Mouse (Mus musculus): ENCODE results near the gene Tbc1d13. TPM values are rescaled to one million over a fixed set of nuclear protein-coding genes. Genes with fewer than 3 reads are reported as not detected.

Tbc1d13 gene
- polyA plus RNA-seq, 1 experiment from 2014 or later, result 23.6 TPM

DNA sequence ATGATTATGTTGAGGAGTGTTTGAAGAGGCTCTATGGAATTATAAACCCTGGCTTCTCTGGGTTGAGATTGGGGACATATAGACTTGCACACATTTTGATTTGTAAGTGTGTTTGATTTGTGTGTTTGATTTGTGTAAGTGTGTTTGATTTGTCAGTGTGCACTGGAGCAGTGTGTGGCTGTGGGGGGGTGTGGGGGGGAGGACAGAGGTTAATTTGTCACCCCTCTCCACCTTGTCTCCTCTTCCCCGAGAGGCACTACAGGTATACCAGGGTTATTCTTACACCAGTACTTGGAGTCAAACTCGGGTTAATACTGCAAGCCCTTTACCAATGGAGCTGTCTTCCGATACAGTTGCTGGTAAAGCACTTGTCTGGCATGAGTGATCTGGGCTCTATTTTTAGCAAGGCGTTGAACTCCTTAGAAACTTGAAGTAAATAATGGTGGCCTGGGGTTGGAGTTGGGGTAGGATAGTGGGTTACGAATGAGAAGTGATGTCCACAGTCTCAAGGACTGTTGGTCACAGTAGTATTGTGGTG lies 66.9 kb downstream of the Tbc1d13 start:
- 83% methylated on average over 5 of the region's 5 CpGs for WGBS
- peaks cover 5% of the 10 kb centered on the region; the same call in 1 of the 2 replicates for H3K4me1 ChIP-seq (ENCODE audit: control insufficient read depth, insufficient read depth, low read length)
- ATAC-seq (ENCODE audit: low read depth), result no peak
- H3K27me3 ChIP-seq (ENCODE audit: control insufficient read depth, insufficient read depth, low read length), result no peaks in the 10 kb centered on the region
- H3K9me3 ChIP-seq (ENCODE audit: control insufficient read depth, low read length), result no peaks in the 10 kb centered on the region
- no peak overlapping the region for H3K4me2 ChIP-seq (ENCODE audit: low read depth, low read length)
- no peak overlapping the region for H3K4me3 ChIP-seq (ENCODE audit: low read depth, low read length)
- no peak overlapping the region for H3K9ac ChIP-seq (replicated peaks; ENCODE audit: low read depth, low read length)
- no peak overlapping the region for H3K27ac ChIP-seq (ENCODE audit: low read depth, low read length)
- no peaks in the 10 kb centered on the region for H3K36me3 ChIP-seq (ENCODE audit: control insufficient read depth, insufficient read depth, low read length)

Other genes with a start within 250 kb of the Tbc1d13 start
- gene Odf2, start 244.5 kb upstream of the Tbc1d13 start, polyA plus RNA-seq (2014; fragmentation: Nextera tagmentation; extraction: Ambion mirVana), result 68.2 and 68.6 TPM in 2 replicates
- gene Gle1, start 198.3 kb upstream of the Tbc1d13 start, polyA plus RNA-seq (2014; fragmentation: Nextera tagmentation; extraction: Ambion mirVana), result 66.2 and 67.4 TPM in 2 replicates
- gene Sptan1, start 168.2 kb upstream of the Tbc1d13 start, polyA plus RNA-seq (2014; fragmentation: Nextera tagmentation; extraction: Ambion mirVana), result 381 and 422 TPM in 2 replicates
- 57.4 and 74.1 TPM in 2 replicates for gene Wdr34, start 84.9 kb upstream of the Tbc1d13 start, polyA plus RNA-seq (2014; fragmentation: Nextera tagmentation; extraction: Ambion mirVana)
- 315 and 363 TPM in 2 replicates for gene Set, start 76.4 kb upstream of the Tbc1d13 start, polyA plus RNA-seq (2014; fragmentation: Nextera tagmentation; extraction: Ambion mirVana)
- 0.70 and 1.5 TPM in 2 replicates for gene Pkn3, start 56.1 kb upstream of the Tbc1d13 start, polyA plus RNA-seq (2014; fragmentation: Nextera tagmentation; extraction: Ambion mirVana)
- gene Zdhhc12, start 40.1 kb upstream of the Tbc1d13 start, polyA plus RNA-seq (2014; fragmentation: Nextera tagmentation; extraction: Ambion mirVana), result 24.6 and 28.8 TPM in 2 replicates
- 16.0 and 20.9 TPM in 2 replicates for gene Zer1, start 9.2 kb upstream of the Tbc1d13 start, polyA plus RNA-seq (2014; fragmentation: Nextera tagmentation; extraction: Ambion mirVana)
- gene Endog, start 37.7 kb downstream of the Tbc1d13 start, polyA plus RNA-seq (2014; fragmentation: Nextera tagmentation; extraction: Ambion mirVana), result 27.1 and 30.4 TPM in 2 replicates
- gene Spout1, start 44.7 kb downstream of the Tbc1d13 start, polyA plus RNA-seq (2014; fragmentation: Nextera tagmentation; extraction: Ambion mirVana), result 59.5 and 64.2 TPM in 2 replicates
- 14.5 and 19.5 TPM in 2 replicates for gene Kyat1, start 72.1 kb downstream of the Tbc1d13 start, polyA plus RNA-seq (2014; fragmentation: Nextera tagmentation; extraction: Ambion mirVana)
- gene Lrrc8a, start 104.0 kb downstream of the Tbc1d13 start, polyA plus RNA-seq (2014; fragmentation: Nextera tagmentation; extraction: Ambion mirVana), result 54.0 and 62.2 TPM in 2 replicates
- 0.15 and 0.17 TPM in 2 replicates for gene Gm28035, start 106.8 kb downstream of the Tbc1d13 start, polyA plus RNA-seq (2014; fragmentation: Nextera tagmentation; extraction: Ambion mirVana)
- 4.5 and 5.1 TPM in 2 replicates for gene Phyhd1, start 132.5 kb downstream of the Tbc1d13 start, polyA plus RNA-seq (2014; fragmentation: Nextera tagmentation; extraction: Ambion mirVana)
- not detected in 2 replicates for gene Gm28038, start 147.3 kb downstream of the Tbc1d13 start, polyA plus RNA-seq (2014; fragmentation: Nextera tagmentation; extraction: Ambion mirVana)
- 36.4 and 39.4 TPM in 2 replicates for gene Dolk, start 152.6 kb downstream of the Tbc1d13 start, polyA plus RNA-seq (2014; fragmentation: Nextera tagmentation; extraction: Ambion mirVana)
- gene Nup188, start 152.7 kb downstream of the Tbc1d13 start, polyA plus RNA-seq (2014; fragmentation: Nextera tagmentation; extraction: Ambion mirVana), result 21.8 and 25.3 TPM in 2 replicates
- 132 and 145 TPM in 2 replicates for gene Sh3glb2, start 225.6 kb downstream of the Tbc1d13 start, polyA plus RNA-seq (2014; fragmentation: Nextera tagmentation; extraction: Ambion mirVana)
- gene Miga2, start 230.5 kb downstream of the Tbc1d13 start, polyA plus RNA-seq (2014; fragmentation: Nextera tagmentation; extraction: Ambion mirVana), result 28.9 and 30.9 TPM in 2 replicates